Mouse (Mus musculus): ENCODE measurements at regions not wholly inside any gene's neighbourhood (a gene's known extent, or its start where the extent isn't known, plus 50 kb on each side); places are given as distances from the start of the nearest gene placed in this dataset.

GRCm38 (mm10) chr5:113408588-113408987 lies 51.5 kb downstream of the Aym1 start:
- Histone ChIP-seq H3K9ac (no peak overlapping the region), H3K27me3 (peaks cover 12% of the 10 kb centered on the region; the same call in 1 of the 2 replicates), H3K9me3 (no peaks in the 10 kb centered on the region), H3K4me1 (peaks cover 9% of the 10 kb centered on the region), H3K36me3 (no peaks in the 10 kb centered on the region), H3K4me3 (no peak overlapping the region), H3K27ac (no peak overlapping the region), H3K4me2 (no peak overlapping the region)
- 72% methylated on average over 3 of the region's 3 CpGs for WGBS
- no peak for ATAC-seq (ENCODE audit: insufficient number of reproducible peaks, insufficient read depth, low FRiP score, low TSS enrichment, low read depth)

GRCm38 (mm10) chr5:113410963-113411362 lies 53.9 kb downstream of the Aym1 start:
- no peaks in the 10 kb centered on the region for H3K36me3 ChIP-seq
- H3K4me2 ChIP-seq, result 0 out of 2 replicates have a peak overlapping the region, but pooled peaks have one; percentile 5
- H3K9me3 ChIP-seq, result no peaks in the 10 kb centered on the region
- no peak for ATAC-seq (ENCODE audit: insufficient number of reproducible peaks, insufficient read depth, low FRiP score, low TSS enrichment, low read depth)
- H3K9ac ChIP-seq, result 0 out of 2 replicates have a peak overlapping the region, but pooled peaks have one; percentile 6
- no peak overlapping the region; the same call in 1 of the 2 replicates for H3K27ac ChIP-seq
- peaks cover 9% of the 10 kb centered on the region for H3K4me1 ChIP-seq
- peaks cover 12% of the 10 kb centered on the region; the same call in 1 of the 2 replicates for H3K27me3 ChIP-seq
- WGBS, result 57% methylated on average over 13 of the region's 13 CpGs
- no peak overlapping the region for H3K4me3 ChIP-seq

- H3K36me3 ChIP-seq, result no peaks in the 10 kb centered on the region
- H3K27me3 ChIP-seq, result peaks cover 10% of the 10 kb centered on the region; the same call in 1 of the 2 replicates
- no peak overlapping the region for H3K4me3 ChIP-seq
- no peaks in the 10 kb centered on the region for H3K9me3 ChIP-seq
- no peak overlapping the region for H3K27ac ChIP-seq
- H3K9ac ChIP-seq, result no peak overlapping the region
- WGBS, result 87% methylated on average over 2 of the region's 2 CpGs
- peaks cover 9% of the 10 kb centered on the region for H3K4me1 ChIP-seq
- no peak for ATAC-seq (ENCODE audit: insufficient number of reproducible peaks, insufficient read depth, low FRiP score, low TSS enrichment, low read depth)
- H3K4me2 ChIP-seq, result no peak overlapping the region
These were observed 57.5 kb downstream of the Aym1 start for GRCm38 (mm10) chr5:113414639-113415038.

- H3K9me3 ChIP-seq, result no peaks in the 10 kb centered on the region
These were observed 61.4 kb downstream of the Aym1 start for GRCm38 (mm10) chr5:113418335-113419013.

GRCm38 (mm10) chr5:113420619-113421018 lies 63.5 kb downstream of the Aym1 start:
- no peak overlapping the region for H3K4me3 ChIP-seq
- no peaks in the 10 kb centered on the region for H3K9me3 ChIP-seq
- H3K27ac ChIP-seq, result no peak overlapping the region
- H3K4me2 ChIP-seq, result no peak overlapping the region
- 45% methylated on average over 5 of the region's 5 CpGs for WGBS
- H3K9ac ChIP-seq, result no peak overlapping the region
- no peak for ATAC-seq (ENCODE audit: insufficient number of reproducible peaks, insufficient read depth, low FRiP score, low TSS enrichment, low read depth)
- H3K36me3 ChIP-seq, result no peaks in the 10 kb centered on the region
- H3K27me3 ChIP-seq, result no peaks in the 10 kb centered on the region
- peaks cover 20% of the 10 kb centered on the region for H3K4me1 ChIP-seq

More at GRCm38 (mm10) chr5:113418335-113419013, 61.4 kb downstream of the Aym1 start:
- Histone ChIP-seq H3K27ac (no peak overlapping the region), H3K36me3 (no peaks in the 10 kb centered on the region), H3K27me3 (no peaks in the 10 kb centered on the region), H3K4me2 (no peak overlapping the region), H3K9ac (no peak overlapping the region), H3K4me3 (no peak overlapping the region), H3K4me1 (peaks cover 20% of the 10 kb centered on the region)
- WGBS, result 70% methylated on average over 22 of the region's 22 CpGs
- ATAC-seq (ENCODE audit: insufficient number of reproducible peaks, insufficient read depth, low FRiP score, low TSS enrichment, low read depth), result no peak

GRCm38 (mm10) chr5:113421993-113422725 lies 65.1 kb downstream of the Aym1 start:
- Histone ChIP-seq H3K36me3 (no peaks in the 10 kb centered on the region), H3K9ac (peak overlapping the region; percentile 17; the same call in 1 of the 2 replicates), H3K4me3 (no peak overlapping the region), H3K27me3 (no peaks in the 10 kb centered on the region), H3K27ac (no peak overlapping the region), H3K4me2 (no peak overlapping the region), H3K4me1 (peaks cover 20% of the 10 kb centered on the region), H3K9me3 (no peaks in the 10 kb centered on the region)
- no peak for ATAC-seq (ENCODE audit: insufficient number of reproducible peaks, insufficient read depth, low FRiP score, low TSS enrichment, low read depth)
- 41% methylated on average over 13 of the region's 13 CpGs for WGBS

- WGBS, result 86% methylated on average over 3 of the region's 3 CpGs
- H3K27ac ChIP-seq, result no peak overlapping the region
- H3K4me2 ChIP-seq, result no peak overlapping the region
- no peaks in the 10 kb centered on the region for H3K9me3 ChIP-seq
- no peak for ATAC-seq (ENCODE audit: insufficient number of reproducible peaks, insufficient read depth, low FRiP score, low TSS enrichment, low read depth)
- no peak overlapping the region for H3K9ac ChIP-seq
- no peaks in the 10 kb centered on the region for H3K27me3 ChIP-seq
- H3K4me3 ChIP-seq, result no peak overlapping the region
- H3K4me1 ChIP-seq, result peaks cover 20% of the 10 kb centered on the region
- no peaks in the 10 kb centered on the region for H3K36me3 ChIP-seq
These were observed 65.6 kb downstream of the Aym1 start for GRCm38 (mm10) chr5:113422726-113423110.

- 74% methylated on average over 7 of the region's 7 CpGs for WGBS
- H3K9me3 ChIP-seq, result no peaks in the 10 kb centered on the region
- 0 out of 2 replicates have a peak, but pooled peaks cover 3% of the 10 kb centered on the region for H3K4me1 ChIP-seq
- no peak overlapping the region for H3K27ac ChIP-seq
- H3K27me3 ChIP-seq, result no peaks in the 10 kb centered on the region
- H3K36me3 ChIP-seq, result no peaks in the 10 kb centered on the region
- no peak for ATAC-seq (ENCODE audit: insufficient number of reproducible peaks, insufficient read depth, low FRiP score, low TSS enrichment, low read depth)
- no peak overlapping the region for H3K4me3 ChIP-seq
- H3K9ac ChIP-seq, result no peak overlapping the region
- no peak overlapping the region for H3K4me2 ChIP-seq
These were observed 62.4 kb upstream of the Wscd2 start for GRCm38 (mm10) chr5:113427779-113428178.

GRCm38 (mm10) chr5:113431334-113431733 lies 58.8 kb upstream of the Wscd2 start:
- H3K4me2 ChIP-seq, result no peak overlapping the region
- H3K4me3 ChIP-seq, result no peak overlapping the region
- no peak overlapping the region for H3K9ac ChIP-seq
- H3K9me3 ChIP-seq, result no peaks in the 10 kb centered on the region
- H3K27ac ChIP-seq, result no peak overlapping the region
- H3K4me1 ChIP-seq, result 0 out of 2 replicates have a peak, but pooled peaks cover 3% of the 10 kb centered on the region
- no peaks in the 10 kb centered on the region for H3K36me3 ChIP-seq
- WGBS, result 69% methylated on average over 5 of the region's 5 CpGs
- no peaks in the 10 kb centered on the region for H3K27me3 ChIP-seq
- ATAC-seq (ENCODE audit: insufficient number of reproducible peaks, insufficient read depth, low FRiP score, low TSS enrichment, low read depth), result no peak

GRCm38 (mm10) chr5:113436987-113437386 lies 53.1 kb upstream of the Wscd2 start:
- ATAC-seq (ENCODE audit: insufficient number of reproducible peaks, insufficient read depth, low FRiP score, low TSS enrichment, low read depth), result no peak
- Histone ChIP-seq H3K4me3 (no peak overlapping the region), H3K27me3 (no peaks in the 10 kb centered on the region), H3K4me2 (no peak overlapping the region), H3K9me3 (no peaks in the 10 kb centered on the region), H3K4me1 (no peaks in the 10 kb centered on the region), H3K36me3 (no peaks in the 10 kb centered on the region), H3K27ac (no peak overlapping the region), H3K9ac (no peak overlapping the region)
- WGBS, result 35% methylated on average over 3 of the region's 3 CpGs

All from embryonic facial prominence, embryonic 13.5 days (tissue).